9 mouse cellular contexts compared by ENCODE assay signal in genomic region chrX:11839665-11840245, GRCm38 (mm10).
A peak's percentile ranks its signal among the peaks of the same experiment; 100 is the strongest.
DNase-seq lines count a peak whose midpoint lies in the region; ATAC-seq and TF ChIP-seq lines count a peak whose summit lies in the region.
"Had no signal": no experiment of that assay in that cellular context is flagged by ENCODE, and none has a peak within 500 bp of the region (broad histone marks: within the 10 kb centered on the region; RNA-seq: fewer than 3 reads in every experiment).

No protein-coding gene starts in this region.

- peak; percentile 74; the same call in 1 of the 2 replicates for ATAC-seq in heart, embryonic 16.5 days (replicated peaks; ENCODE audit: extremely low read depth, insufficient read depth, low FRiP score)
- ATAC-seq in neural tube, embryonic 15.5 days (ENCODE audit: low FRiP score): no peak

- H3K79me2 ChIP-seq in C2C12 (ENCODE audit: control insufficient read depth, insufficient read depth): no peaks in the 10 kb centered on the region

- H3K4me3 ChIP-seq in C2C12 (ENCODE audit: insufficient read depth, poor library complexity, severe bottlenecking): no peak overlapping the region
- H3K4me3 ChIP-seq in heart, embryonic 16.5 days (ENCODE audit: low read length): no peak overlapping the region
- H3K4me3 ChIP-seq in megakaryocyte, embryonic 14.5 days (replicated peaks): peak overlapping the region; percentile 76
- no peak overlapping the region for H3K4me3 ChIP-seq in neural tube, embryonic 15.5 days (replicated peaks)
- H3K4me3 ChIP-seq: liver, embryonic 15.5 days had no signal

- peaks cover 29% of the 10 kb centered on the region for H3K4me1 ChIP-seq in heart, embryonic 16.5 days (ENCODE audit: control insufficient read depth, insufficient read depth, low read length)
- H3K4me1 ChIP-seq in megakaryocyte, embryonic 14.5 days: peaks cover 43% of the 10 kb centered on the region
- 0 out of 2 replicates have a peak, but pooled peaks cover 3% of the 10 kb centered on the region for H3K4me1 ChIP-seq in neural tube, embryonic 15.5 days
- H3K4me1 ChIP-seq: liver, embryonic 15.5 days had no signal

- DNase-seq in frontal cortex, postnatal 36 days (ENCODE audit: low spot score in 2 of 2): peak; percentile 23 to 32
- no peak for DNase-seq in frontal cortex, postnatal 25 days (ENCODE audit: low spot score in 2 of 2)
- DNase-seq in cerebellum, adult 8-10 months: peak; percentile 41
- no peak for DNase-seq in urinary bladder, postnatal 4 days (ENCODE audit: low spot score in 2 of 2)

- 36% methylated on average over 12 of the region's 12 CpGs for WGBS in heart, embryonic 16.5 days
- WGBS in neural tube, embryonic 15.5 days: 66% methylated on average over 12 of the region's 12 CpGs

- H3K9ac ChIP-seq in heart, embryonic 16.5 days (ENCODE audit: low read length): no peak overlapping the region
- no peak overlapping the region for H3K9ac ChIP-seq in neural tube, embryonic 15.5 days (replicated peaks)
- H3K9ac ChIP-seq: liver, embryonic 15.5 days had no signal

- no peaks in the 10 kb centered on the region for H3K79me3 ChIP-seq in C2C12 (ENCODE audit: low read depth)

- no peaks in the 10 kb centered on the region for H3K36me3 ChIP-seq in C2C12 (ENCODE audit: control insufficient read depth, insufficient read depth)
- no peaks in the 10 kb centered on the region for H3K36me3 ChIP-seq in heart, embryonic 16.5 days (ENCODE audit: control insufficient read depth, insufficient read depth)
- no peaks in the 10 kb centered on the region for H3K36me3 ChIP-seq in megakaryocyte, embryonic 14.5 days (replicated peaks; ENCODE audit: low read length)
- no peaks in the 10 kb centered on the region for H3K36me3 ChIP-seq in neural tube, embryonic 15.5 days
- H3K36me3 ChIP-seq: liver, embryonic 15.5 days had no signal

- H3K9me3 ChIP-seq in heart, embryonic 16.5 days (replicated peaks; ENCODE audit: control insufficient read depth, low read length): no peaks in the 10 kb centered on the region
- no peaks in the 10 kb centered on the region for H3K9me3 ChIP-seq in megakaryocyte, embryonic 14.5 days
- no peaks in the 10 kb centered on the region for H3K9me3 ChIP-seq in neural tube, embryonic 15.5 days (replicated peaks)
- H3K9me3 ChIP-seq: liver, embryonic 15.5 days had no signal

- no peak overlapping the region for H3ac ChIP-seq in C2C12 (ENCODE audit: control insufficient read depth, insufficient read length, low read depth)

- TF ChIP-seq CTCF in C2C12 (IDR thresholded peaks at IDR 0.05; ENCODE audit: control insufficient read depth, insufficient read depth, insufficient read length): no peak

- H3K27me3 ChIP-seq in C2C12 (ENCODE audit: control insufficient read depth, insufficient read depth, insufficient read length): no peaks in the 10 kb centered on the region
- H3K27me3 ChIP-seq in heart, embryonic 16.5 days (ENCODE audit: control insufficient read depth, insufficient read depth, low read length): peaks cover 5% of the 10 kb centered on the region; the same call in 1 of the 2 replicates
- peaks cover 20% of the 10 kb centered on the region for H3K27me3 ChIP-seq in megakaryocyte, embryonic 14.5 days (replicated peaks)
- H3K27me3 ChIP-seq in neural tube, embryonic 15.5 days (replicated peaks): peaks cover 16% of the 10 kb centered on the region; the same call in 1 of the 2 replicates

- H3K27ac ChIP-seq in heart, embryonic 16.5 days (ENCODE audit: low read length): peak overlapping the region; percentile 79
- no peak overlapping the region for H3K27ac ChIP-seq in neural tube, embryonic 15.5 days (replicated peaks)
- H3K27ac ChIP-seq: liver, embryonic 15.5 days had no signal

- peak overlapping the region; percentile 28; the same call in 1 of the 2 replicates for H3K4me2 ChIP-seq in heart, embryonic 16.5 days (ENCODE audit: low read depth, low read length)
- H3K4me2 ChIP-seq in neural tube, embryonic 15.5 days: no peak overlapping the region
- H3K4me2 ChIP-seq: liver, embryonic 15.5 days had no signal

TF ChIP-seq in C2C12, 6 proteins besides CTCF, POLR2A, EP300 and RAD21:
- peak; percentile 82 for TF ChIP-seq MYOD1 (IDR thresholded peaks at IDR 0.05; ENCODE audit: control insufficient read depth, insufficient read length, low read depth)
- peak; percentile 49 for TF ChIP-seq FOSL1 (IDR thresholded peaks at IDR 0.05; ENCODE audit: insufficient read depth, low read length, poor library complexity, severe bottlenecking)
- TF ChIP-seq CEBPB (IDR thresholded peaks at IDR 0.05; ENCODE audit: low read depth): no peak
- TF ChIP-seq MYOG (IDR thresholded peaks at IDR 0.05; ENCODE audit: control insufficient read depth, extremely low read depth, insufficient read length): no peak

Comparison
In these comparisons a context has a peak if more than half of its experiments do, and no peak if none do; other contexts are left out.
1. DNase-seq: peak in frontal cortex, postnatal 36 days (2 of 2) and cerebellum, adult 8-10 months (single experiment); none in frontal cortex, postnatal 25 days (0 of 2) and urinary bladder, postnatal 4 days (0 of 2).